Mouse (Mus musculus): ENCODE measurements around the gene Npas3.

The Npas3 gene

GRCm38 (mm10) chr12:53810081-53810480 is 561.6 kb downstream of the Npas3 start:
- no peak for DNase-seq

- no peak for DNase-seq
These were observed 565.8 kb downstream of the Npas3 start for GRCm38 (mm10) chr12:53814291-53814690.

- DNase-seq, result no peak
These were observed 571.5 kb downstream of the Npas3 start for GRCm38 (mm10) chr12:53819982-53820381.

GRCm38 (mm10) chr12:53822881-53823280 is 574.4 kb downstream of the Npas3 start:
- no peak for DNase-seq

GRCm38 (mm10) chr12:53825251-53825650 is 576.8 kb downstream of the Npas3 start:
- no peak for DNase-seq

- no peak for DNase-seq
These were observed 577.6 kb downstream of the Npas3 start for GRCm38 (mm10) chr12:53825898-53826605.

GRCm38 (mm10) chr12:53826812-53827211 is 578.3 kb downstream of the Npas3 start:
- DNase-seq, result no peak

GRCm38 (mm10) chr12:53832590-53832989 is 584.1 kb downstream of the Npas3 start:
- no peak for DNase-seq

- DNase-seq, result no peak
These were observed 584.9 kb downstream of the Npas3 start for GRCm38 (mm10) chr12:53833348-53833747.

- DNase-seq, result no peak
These were observed 587.7 kb downstream of the Npas3 start for GRCm38 (mm10) chr12:53836031-53836790.

GRCm38 (mm10) chr12:53837408-53837807 is 588.9 kb downstream of the Npas3 start:
- DNase-seq, result no peak

GRCm38 (mm10) chr12:53838541-53838940 is 590.1 kb downstream of the Npas3 start:
- DNase-seq, result no peak

- DNase-seq, result no peak
These were observed 593.6 kb downstream of the Npas3 start for GRCm38 (mm10) chr12:53841928-53842671.

- no peak for DNase-seq
These were observed 595.1 kb downstream of the Npas3 start for GRCm38 (mm10) chr12:53843626-53844025.

GRCm38 (mm10) chr12:53846154-53846665 is 597.7 kb downstream of the Npas3 start:
- DNase-seq, result no peak

GRCm38 (mm10) chr12:53849263-53849662 is 600.8 kb downstream of the Npas3 start:
- DNase-seq, result no peak

- no peak for DNase-seq
These were observed 604.0 kb downstream of the Npas3 start for GRCm38 (mm10) chr12:53852432-53852831.

- no peak for DNase-seq
These were observed 611.7 kb downstream of the Npas3 start for GRCm38 (mm10) chr12:53860176-53860575.

GRCm38 (mm10) chr12:53862281-53862680 is 613.8 kb downstream of the Npas3 start:
- DNase-seq, result no peak

GRCm38 (mm10) chr12:53864436-53865136 is 616.1 kb downstream of the Npas3 start:
- DNase-seq, result no peak

GRCm38 (mm10) chr12:53865691-53866090 is 617.2 kb downstream of the Npas3 start:
- DNase-seq, result no peak

GRCm38 (mm10) chr12:53869981-53870380 is 621.5 kb downstream of the Npas3 start:
- DNase-seq, result no peak

GRCm38 (mm10) chr12:53875226-53875625 is 626.7 kb downstream of the Npas3 start:
- no peak for DNase-seq

Data from thymus, postnatal 4 days (tissue).